Mouse (Mus musculus): Measurements from ENCODE around the gene Ces4a.

DNA sequence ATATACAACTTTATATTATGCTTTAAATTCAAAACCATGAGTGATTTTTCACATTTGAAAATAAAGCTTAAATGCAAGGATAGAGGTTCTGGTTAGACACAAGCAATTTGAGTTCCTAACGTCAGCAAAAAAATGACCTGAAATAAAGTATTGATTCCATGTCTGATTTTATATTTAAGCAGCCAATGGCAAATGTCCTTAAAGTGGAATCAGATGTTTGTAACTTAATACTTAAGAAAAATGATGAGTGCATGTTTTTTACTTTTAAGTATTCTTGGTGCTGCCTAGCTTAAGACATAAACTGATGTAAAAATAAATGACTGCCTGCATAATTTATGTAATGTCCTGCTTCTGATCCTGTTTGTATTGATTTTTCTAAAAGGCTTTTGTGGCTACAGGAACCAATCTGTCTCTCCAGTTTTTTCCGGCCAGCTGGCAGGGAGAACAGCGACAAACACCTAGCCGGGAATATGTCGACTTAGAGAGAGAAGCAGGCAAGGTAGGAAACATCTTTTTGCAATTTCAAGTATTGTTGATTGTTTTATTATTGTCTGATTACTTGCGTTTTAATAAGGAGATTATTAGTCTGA, 46.7 kb downstream of the Ces4a start:
- no peak for TF ChIP-seq CTCF (IDR thresholded peaks at IDR 0.05; ENCODE audit: extremely low read depth, insufficient read length, insufficient replicate concordance, low read depth, low read length)
- TF ChIP-seq POLR2A (IDR thresholded peaks at IDR 0.05; ENCODE audit: low read depth, low read length) = no peak

All from small intestine, adult 2 months (tissue).